Mouse (Mus musculus) CH12.LX (cell line): ENCODE results near the gene Nxph1. TPM values are rescaled to one million over a fixed set of nuclear protein-coding genes. Genes with fewer than 3 reads are reported as not detected.

Experiments
- DNase-seq: peaks from one replicate; pipeline ENCODE4 v3.0.0-alpha.2; 2013; ENCODE audit errors: extremely low read depth
- H3K27ac ChIP-seq: 2 replicates; pipeline ENCODE4 v1.5.1; 2012; ENCODE audit warnings: low read depth, mild to moderate bottlenecking, control low read depth, moderate library complexity; ENCODE audit not compliant: insufficient read depth
- H3K27me3 ChIP-seq: replicated peaks from 2 replicates; pipeline ENCODE3; 2012; ENCODE audit warnings: inconsistent platforms
- H3K36me3 ChIP-seq, 2 experiments: replicated peaks in 1 of 2; 2 replicates each; pipeline versions ENCODE3 to v1.6.1; 2012; ENCODE audit warnings: inconsistent platforms in 1 of 2, low read length in 1 of 2, mild to moderate bottlenecking in 1 of 2, mixed read lengths in 1 of 2, moderate library complexity in 1 of 2; ENCODE audit not compliant: control insufficient read depth in 1 of 2, insufficient read depth in 1 of 2
- H3K4me1 ChIP-seq, 2 experiments: 2 replicates each; pipeline ENCODE4 v1.6.1; 2012; ENCODE audit warnings: inconsistent platforms in 1 of 2, moderate library complexity in 1 of 2; ENCODE audit not compliant: insufficient read depth in 2 of 2, control insufficient read depth in 1 of 2
- H3K4me2 ChIP-seq: 2 replicates; pipeline ENCODE4 v1.6.1; 2012; ENCODE audit warnings: low read depth, mild to moderate bottlenecking, control low read depth; ENCODE audit not compliant: poor library complexity, insufficient read depth, severe bottlenecking
- H3K4me3 ChIP-seq, 3 experiments: fragments of 150-350 bp in 1 of 3; sonication (generic) in 1 of 3; replicated peaks in 1 of 3; 2 replicates each; pipeline versions ENCODE3 to v1.5.1; 2011 to 2012; ENCODE audit warnings: low read depth in 2 of 3, low read length in 2 of 3, mild to moderate bottlenecking in 2 of 3, moderate library complexity in 2 of 3, control low read depth in 1 of 3, improper control_type of control experiment in 1 of 3, inconsistent platforms in 1 of 3, mixed read lengths in 1 of 3; ENCODE audit not compliant: poor library complexity in 1 of 3
- H3K79me2 ChIP-seq: replicated peaks from 2 replicates; pipeline ENCODE4 v1.6.1; 2012; ENCODE audit warnings: mild to moderate bottlenecking, moderate library complexity; ENCODE audit not compliant: control insufficient read depth, poor library complexity, insufficient read depth, severe bottlenecking; ENCODE audit errors: extremely low read depth
- H3K9ac ChIP-seq: 2 replicates; pipeline ENCODE4 v1.6.1; 2012; ENCODE audit warnings: low read depth, mild to moderate bottlenecking, control low read depth, moderate library complexity; ENCODE audit not compliant: insufficient read depth
- H3K9me3 ChIP-seq: replicated peaks from 2 replicates; pipeline ENCODE3; 2012; ENCODE audit warnings: low read length, inconsistent platforms, mixed read lengths
- BHLHE40 ChIP-seq: IDR thresholded peaks from 2 replicates; pipeline ENCODE4 v1.6.1; 2011; ENCODE audit warnings: mild to moderate bottlenecking, low read depth, low read length, improper control_type of control experiment
- CHD1 ChIP-seq: IDR thresholded peaks from 2 replicates; pipeline ENCODE4 v1.6.1; 2012; ENCODE audit warnings: low read depth, low read length, improper control_type of control experiment, inconsistent platforms
- CHD2 ChIP-seq: IDR thresholded peaks from 2 replicates; pipeline ENCODE4 v1.6.1; 2011; ENCODE audit warnings: low read length, improper control_type of control experiment
- ETS1 ChIP-seq: conservative IDR thresholded peaks from 2 replicates; pipeline ENCODE4 v1.6.1; 2012; ENCODE audit warnings: low read depth, mild to moderate bottlenecking, inconsistent platforms, low read length, improper control_type of control experiment, moderate library complexity
- HCFC1 ChIP-seq: IDR thresholded peaks from 2 replicates; pipeline ENCODE4 v1.6.1; 2012; ENCODE audit warnings: low read depth, mild to moderate bottlenecking, inconsistent platforms, low read length, improper control_type of control experiment
- JUN ChIP-seq: IDR thresholded peaks from 2 replicates; pipeline ENCODE4 v1.6.1; 2011; ENCODE audit warnings: low read depth, mild to moderate bottlenecking, low read length, improper control_type of control experiment, moderate library complexity; ENCODE audit not compliant: insufficient read depth
- JUND ChIP-seq: conservative IDR thresholded peaks from 2 replicates; pipeline ENCODE4 v1.6.1; 2011; ENCODE audit warnings: low read depth, low read length, improper control_type of control experiment
- MAZ ChIP-seq: IDR thresholded peaks from 2 replicates; pipeline ENCODE4 v1.6.1; 2012; ENCODE audit warnings: low read depth, mild to moderate bottlenecking, inconsistent platforms, low read length, improper control_type of control experiment, moderate library complexity
- NELFE ChIP-seq: IDR thresholded peaks from 2 replicates; pipeline ENCODE4 v1.6.1; 2011; ENCODE audit warnings: low read depth, low read length, improper control_type of control experiment
- NRF1 ChIP-seq: IDR thresholded peaks from 2 replicates; pipeline ENCODE4 v1.6.1; 2014; ENCODE audit warnings: low read depth, mild to moderate bottlenecking, inconsistent platforms, low read length, improper control_type of control experiment, moderate library complexity
- PAX5 ChIP-seq: IDR thresholded peaks from 2 replicates; pipeline ENCODE4 v1.6.1; 2012; ENCODE audit warnings: low read length, inconsistent platforms, mixed read lengths
- POLR2A ChIP-seq: IDR thresholded peaks from 2 replicates; pipeline ENCODE4 v1.6.1; 2011; ENCODE audit warnings: low read depth, mild to moderate bottlenecking, improper control_type of control experiment, low read length
- RAD21 ChIP-seq: IDR thresholded peaks from 2 replicates; pipeline ENCODE4 v1.6.1; 2011; ENCODE audit warnings: low read depth, mild to moderate bottlenecking, low read length, improper control_type of control experiment, moderate library complexity
- RCOR1 ChIP-seq: conservative IDR thresholded peaks from 2 replicates; pipeline ENCODE4 v1.6.1; 2012; ENCODE audit warnings: low read depth, mild to moderate bottlenecking, inconsistent platforms, low read length, improper control_type of control experiment
- TCF12 ChIP-seq: IDR thresholded peaks from 2 replicates; pipeline ENCODE4 v1.6.1; 2014; ENCODE audit warnings: low read depth, mild to moderate bottlenecking, inconsistent platforms, low read length, improper control_type of control experiment
- USF1 ChIP-seq: IDR thresholded peaks from 2 replicates; pipeline ENCODE4 v1.6.1; 2014; ENCODE audit warnings: low read depth, mild to moderate bottlenecking, inconsistent platforms, low read length, improper control_type of control experiment
- ZNF384 ChIP-seq: IDR thresholded peaks from 2 replicates; pipeline ENCODE4 v1.6.1; 2012; ENCODE audit warnings: low read depth, low read length, improper control_type of control experiment, inconsistent platforms
- dilution Hi-C: fragments of 300-500 bp; cut with MboI; formaldehyde crosslinking; loops from 2 replicates; pipeline ENCODE4 v1.14.3; 2020; ENCODE audit warnings: low sequenced_read_pairs; ENCODE audit not compliant: extremely low pct_unique_long_range_greater_than_20kb, extremely low pct_ligation_motif_present
- in situ Hi-C: fragments of 300-500 bp; cut with MboI; formaldehyde crosslinking; loops from 3 replicates; pipeline ENCODE4 v1.14.3; 2019; ENCODE audit warnings: low sequenced_read_pairs, low pct_ligation_motif_present, low pct_unique_long_range_greater_than_20kb, mixed read lengths
- polyA plus RNA-seq: library from polyadenylated mRNA; unstranded; fragments of >175 nt; gene quantifications from 2 replicates; pipeline ENCODE4 v1.2.1, GENCODE M21; 2012; ENCODE audit warnings: low read depth; ENCODE audit not compliant: insufficient read length
- total RNA-seq, 2 experiments: library from RNA; depleted of rRNA; stranded (reverse); fragments of 300-350 nt in 1 of 2; fragments of >200 nt in 1 of 2; gene quantifications; 2 replicates each; pipeline ENCODE4 v1.2.3; 2012 to 2014

The Nxph1 gene
- total and polyA plus RNA-seq, 3 experiments = not detected

DNA sequence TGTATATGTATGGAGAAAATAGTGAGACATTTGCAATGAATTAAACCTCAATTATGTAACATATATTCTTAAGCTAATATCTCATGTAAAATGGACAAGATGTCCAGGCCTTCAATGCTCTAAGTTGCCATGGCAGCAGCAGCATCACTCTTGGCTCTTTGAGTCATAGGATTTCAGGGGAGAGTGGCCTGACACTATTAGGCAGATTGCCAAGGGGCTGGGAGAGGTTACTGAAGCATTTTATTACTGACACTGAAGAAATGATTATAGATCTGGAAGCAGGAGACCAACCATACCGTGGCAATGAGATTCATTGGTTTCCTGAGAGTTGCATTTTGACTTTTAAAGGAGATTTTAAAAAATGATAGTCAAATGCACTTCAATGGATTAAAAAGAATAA is 201.6 kb downstream of the Nxph1 start:
- in situ Hi-C loops (no loop called here), dilution Hi-C loops (no loop called here)
- no peak overlapping the region for H3K4me2 ChIP-seq
- H3K9me3 ChIP-seq = no peaks in the 10 kb centered on the region
- H3K36me3 ChIP-seq = no peaks in the 10 kb centered on the region
- no peak for TF ChIP-seq PAX5
- TF ChIP-seq RCOR1 = no peak
- no peak for TF ChIP-seq JUN
- no peak for TF ChIP-seq TCF12
- TF ChIP-seq NRF1 = no peak
- TF ChIP-seq POLR2A = no peak
- no peak for TF ChIP-seq BHLHE40
- no peaks in the 10 kb centered on the region for H3K27me3 ChIP-seq
- H3K79me2 ChIP-seq = no peaks in the 10 kb centered on the region
- no peaks in the 10 kb centered on the region for H3K4me1 ChIP-seq
- H3K4me3 ChIP-seq = no peak overlapping the region
- DNase-seq = no peak
- no peak overlapping the region for H3K9ac ChIP-seq
- no peak overlapping the region for H3K27ac ChIP-seq

DNA sequence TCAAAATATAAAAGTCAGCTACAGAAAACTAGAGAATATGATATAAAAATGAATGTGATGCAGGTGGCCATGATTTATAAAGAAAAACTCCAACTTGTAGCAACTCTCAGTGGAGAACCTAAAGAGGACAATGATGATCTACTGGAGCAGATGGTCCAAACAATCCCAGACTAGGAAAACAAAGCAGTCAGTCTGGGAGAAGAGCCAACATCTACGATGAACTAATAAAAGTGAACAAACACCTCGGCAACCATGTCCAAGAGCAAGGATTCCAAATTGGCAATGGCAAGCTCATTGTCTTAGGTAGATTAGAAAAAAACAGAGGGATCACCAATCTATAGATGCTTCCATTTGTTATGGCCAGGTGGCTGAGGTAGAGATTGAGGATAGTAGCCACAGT is 211.0 kb downstream of the Nxph1 start:
- DNase-seq = no peak
- Histone ChIP-seq H3K4me2 (no peak overlapping the region), H3K9me3 (no peaks in the 10 kb centered on the region), H3K36me3 (no peaks in the 10 kb centered on the region), H3K27me3 (no peaks in the 10 kb centered on the region), H3K4me3 (no peak overlapping the region), H3K79me2 (no peaks in the 10 kb centered on the region), H3K9ac (no peak overlapping the region), H3K27ac (no peak overlapping the region), H3K4me1 (peaks cover 0 to 5% of the 10 kb centered on the region in 2 experiments; a peak in 1 of 4 replicates)
- in situ Hi-C loops (no loop called here), dilution Hi-C loops (no loop called here)
- TF ChIP-seq HCFC1 (no peak), RAD21 (no peak), NELFE (no peak), ETS1 (no peak), USF1 (no peak), CHD1 (no peak), CHD2 (no peak), MAZ (no peak), ZNF384 (no peak), TCF12 (no peak), JUND (no peak)
